Mouse (Mus musculus): ENCODE measurements around the gene Nop58.

DNA sequence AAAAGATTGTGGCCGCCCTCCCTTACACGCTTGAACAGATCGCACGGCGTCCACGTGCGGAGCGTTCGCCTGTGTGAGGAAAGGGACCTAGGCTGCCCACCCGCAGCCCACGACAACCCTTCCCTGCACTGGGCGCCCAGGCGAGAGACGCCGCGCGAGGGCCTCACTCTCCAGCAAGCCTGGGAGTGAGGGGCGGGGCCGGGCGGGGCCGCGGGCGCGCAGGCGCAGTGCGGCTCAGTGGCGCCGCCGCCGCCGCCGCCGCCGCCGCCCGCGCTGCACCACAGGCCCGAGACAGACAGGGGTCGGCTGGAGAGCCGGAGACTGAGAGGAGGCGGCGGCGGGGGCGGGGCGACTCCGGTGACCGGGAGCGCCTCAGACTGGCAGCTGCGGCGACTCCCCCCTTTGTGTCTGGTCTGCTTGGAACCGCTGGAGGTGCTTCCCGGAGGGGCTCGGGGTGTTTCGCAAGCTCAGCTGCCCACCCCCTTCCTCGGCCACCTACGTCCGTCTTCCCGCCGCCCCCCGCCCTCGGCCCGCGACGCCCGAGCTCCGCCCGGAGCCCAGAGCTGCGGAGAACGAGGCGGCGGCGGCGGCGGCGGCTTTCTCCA is 78.5 kb downstream of the Nop58 start, which contains the start of gene Bmpr2:
- TF ChIP-seq CTCF (IDR thresholded peaks at IDR 0.05; ENCODE audit: low read depth, low read length), result no peak; the same call in 1 of the 2 replicates
- peak; percentile 77 for TF ChIP-seq POLR2A (IDR thresholded peaks at IDR 0.05; ENCODE audit: extremely low read depth, insufficient read depth, low read length)

Measured in liver, adult 2 months (tissue).